Mouse (Mus musculus) intestine, embryonic 15.5 days (tissue): ENCODE results near the gene Shisa8. TPM values are rescaled to one million over a fixed set of nuclear protein-coding genes. Genes with fewer than 3 reads are reported as not detected.

Source experiments
- microRNA counts: library from miRNA; unstranded; fragments of <30 nt; microRNA quantifications from one replicate; lab custom pipeline; 2016
- polyA plus RNA-seq: library from polyadenylated mRNA; unstranded; fragments of >200 nt; fragmentation: Nextera tagmentation; extraction: Ambion mirVana; gene quantifications from 2 replicates; pipeline ENCODE4 v1.2.1, GENCODE M21; 2015

Shisa8 gene
- polyA plus RNA-seq, 1 experiment from 2014 or later, result 0.15 TPM

MicroRNAs within 50 kb of the gene (microRNA counts, 519-probe panel; counts per million panel counts)
- microRNA mmu-miR-33 (lab: Ali Mortazavi, UCI), result 2,477 counts per million, percentile 64 among the panel's probes with 10 or more counts

Other genes starting within 250 kb of the Shisa8 start
- not detected in 2 replicates for gene 1700029P11Rik, start 232.3 kb downstream of the Shisa8 start, polyA plus RNA-seq
- 76.1 and 79.6 TPM in 2 replicates for gene Xrcc6, start 225.0 kb downstream of the Shisa8 start, polyA plus RNA-seq
- gene Desi1, start 179.0 kb downstream of the Shisa8 start, polyA plus RNA-seq, result 19.8 and 21.3 TPM in 2 replicates
- 256 and 273 TPM in 2 replicates for gene Snu13, start 165.2 kb downstream of the Shisa8 start, polyA plus RNA-seq
- not detected in 2 replicates for gene 4930407I10Rik, start 153.7 kb downstream of the Shisa8 start, polyA plus RNA-seq
- not detected in 2 replicates for gene Mei1, start 142.8 kb downstream of the Shisa8 start, polyA plus RNA-seq
- 12.0 and 12.6 TPM in 2 replicates for gene Ccdc134, start 84.9 kb downstream of the Shisa8 start, polyA plus RNA-seq
- gene Srebf2, start 65.6 kb downstream of the Shisa8 start, polyA plus RNA-seq, result 163 and 172 TPM in 2 replicates
- gene Tnfrsf13c, start 11.6 kb upstream of the Shisa8 start, polyA plus RNA-seq, result 0.25 TPM in 1 of 2 replicates, not detected in the other
- 46.0 and 49.1 TPM in 2 replicates for gene Cenpm, start 31.9 kb upstream of the Shisa8 start, polyA plus RNA-seq
- 0.13 TPM in 1 of 2 replicates, not detected in the other for gene 1500009C09Rik, start 39.6 kb upstream of the Shisa8 start, polyA plus RNA-seq
- 8.6 and 10.2 TPM in 2 replicates for gene Sept3, start 62.1 kb upstream of the Shisa8 start, polyA plus RNA-seq
- 0.11 and 0.13 TPM in 2 replicates for gene Wbp2nl, start 86.1 kb upstream of the Shisa8 start, polyA plus RNA-seq
- 144 and 176 TPM in 2 replicates for gene Naga, start 126.1 kb upstream of the Shisa8 start, polyA plus RNA-seq
- 13.1 and 13.4 TPM in 2 replicates for gene Pheta2, start 126.1 kb upstream of the Shisa8 start, polyA plus RNA-seq
- 277 and 308 TPM in 2 replicates for gene Smdt1, start 126.1 kb upstream of the Shisa8 start, polyA plus RNA-seq
- 502 and 513 TPM in 2 replicates for gene Ndufa6, start 141.5 kb upstream of the Shisa8 start, polyA plus RNA-seq
- gene Cyp2d22, start 167.4 kb upstream of the Shisa8 start, polyA plus RNA-seq, result 9.0 and 11.2 TPM in 2 replicates
- gene Cyp2d11, start 181.2 kb upstream of the Shisa8 start, polyA plus RNA-seq, result not detected in 2 replicates
- 0.83 and 1.0 TPM in 2 replicates for gene Cyp2d10, start 194.4 kb upstream of the Shisa8 start, polyA plus RNA-seq
- gene Cyp2d9, start 220.6 kb upstream of the Shisa8 start, polyA plus RNA-seq, result 0.19 and 0.30 TPM in 2 replicates